Mouse (Mus musculus) stomach, embryonic 15.5 days (tissue): ENCODE results near the gene Gcgr. TPM values are rescaled to one million over a fixed set of nuclear protein-coding genes. Genes with fewer than 3 reads are reported as not detected.

ENCODE experiments used
- ATAC-seq: fragments of 200-750 bp; cut with Nextera tagmentation; 2 replicates; pipeline ENCODE4 v1.8.0; 2017; ENCODE audit warnings: low read depth, moderate number of reproducible peaks, moderate TSS enrichment; ENCODE audit not compliant: insufficient read depth, low FRiP score
- H3K27ac ChIP-seq: fragments of 300-500 bp; sonication (generic); 2 replicates; pipeline ENCODE4 v1.5.1; 2015; ENCODE audit warnings: mild to moderate bottlenecking, inconsistent platforms
- H3K27me3 ChIP-seq: fragments of 300-500 bp; sonication (generic); replicated peaks from 2 replicates; pipeline ENCODE4 v1.6.1; 2015; ENCODE audit warnings: inconsistent platforms
- H3K36me3 ChIP-seq: fragments of 300-500 bp; sonication (generic); 2 replicates; pipeline ENCODE4 v1.6.1; 2015; ENCODE audit warnings: inconsistent platforms
- H3K4me1 ChIP-seq: fragments of 300-500 bp; sonication (generic); 2 replicates; pipeline ENCODE4 v1.6.1; 2015; ENCODE audit warnings: inconsistent platforms
- H3K4me2 ChIP-seq: fragments of 300-500 bp; sonication (generic); 2 replicates; pipeline ENCODE4 v1.6.1; 2015; ENCODE audit warnings: mild to moderate bottlenecking, inconsistent platforms
- H3K4me3 ChIP-seq: fragments of 300-500 bp; sonication (generic); replicated peaks from 2 replicates; pipeline ENCODE4 v1.5.1; 2015; ENCODE audit warnings: inconsistent platforms
- H3K9ac ChIP-seq: fragments of 300-500 bp; sonication (generic); 2 replicates; pipeline ENCODE4 v1.6.1; 2015; ENCODE audit warnings: inconsistent platforms
- H3K9me3 ChIP-seq: fragments of 300-500 bp; sonication (generic); 2 replicates; pipeline ENCODE4 v1.6.1; 2016; ENCODE audit warnings: inconsistent platforms
- WGBS: fragments of 180-500 bp; shearing (Covaris S2); methylation state at CpG from one replicate; pipeline ENCODE4 v1.1.7; 2015; 5-methylcytosine and 5-hydroxymethylcytosine counted together
- polyA plus RNA-seq: library from polyadenylated mRNA; unstranded; fragments of >200 nt; fragmentation: Nextera tagmentation; extraction: Ambion mirVana; gene quantifications from 2 replicates; pipeline ENCODE4 v1.2.1, GENCODE M21; 2015

Gcgr gene
- polyA plus RNA-seq, 1 experiment from 2014 or later: 2.4 TPM

GRCm38 (mm10) chr11:120541907-120542306, 11.4 kb downstream of the Gcgr start:
- Histone ChIP-seq H3K27ac (0 out of 2 replicates have a peak overlapping the region, but pooled peaks have one; percentile 11), H3K4me2 (no peak overlapping the region), H3K9ac (no peak overlapping the region), H3K27me3 (no peaks in the 10 kb centered on the region), H3K9me3 (no peaks in the 10 kb centered on the region), H3K36me3 (peaks cover 30% of the 10 kb centered on the region), H3K4me1 (peaks cover 31% of the 10 kb centered on the region), H3K4me3 (no peak overlapping the region)
- WGBS: 45% methylated on average over 4 of the region's 4 CpGs
- ATAC-seq: no peak

GRCm38 (mm10) chr11:120542376-120542775, 11.9 kb downstream of the Gcgr start:
- Histone ChIP-seq H3K36me3 (peaks cover 30% of the 10 kb centered on the region), H3K4me1 (peaks cover 33% of the 10 kb centered on the region), H3K9me3 (no peaks in the 10 kb centered on the region), H3K27ac (no peak overlapping the region), H3K9ac (no peak overlapping the region), H3K27me3 (no peaks in the 10 kb centered on the region), H3K4me3 (no peak overlapping the region), H3K4me2 (no peak overlapping the region)
- no peak for ATAC-seq
- 87% methylated on average over 6 of the region's 6 CpGs for WGBS

GRCm38 (mm10) chr11:120545964-120546363, 15.5 kb downstream of the Gcgr start:
- no peak for ATAC-seq
- Histone ChIP-seq H3K4me3 (no peak overlapping the region), H3K4me1 (peaks cover 28% of the 10 kb centered on the region), H3K27me3 (no peaks in the 10 kb centered on the region), H3K9ac (no peak overlapping the region), H3K27ac (no peak overlapping the region), H3K36me3 (peaks cover 30% of the 10 kb centered on the region), H3K9me3 (no peaks in the 10 kb centered on the region), H3K4me2 (no peak overlapping the region)
- 88% methylated on average over 3 of the region's 3 CpGs for WGBS

- H3K36me3 ChIP-seq: peaks cover 28% of the 10 kb centered on the region
- 44% methylated on average over 2 of the region's 2 CpGs for WGBS
- H3K4me2 ChIP-seq: peak overlapping the region; percentile 81; the same call in 1 of the 2 replicates
- no peak overlapping the region for H3K4me3 ChIP-seq
- no peaks in the 10 kb centered on the region for H3K9me3 ChIP-seq
- peaks cover 28% of the 10 kb centered on the region for H3K4me1 ChIP-seq
- H3K27me3 ChIP-seq: no peaks in the 10 kb centered on the region
- ATAC-seq: no peak
- no peak overlapping the region for H3K27ac ChIP-seq
- H3K9ac ChIP-seq: no peak overlapping the region
Observed at GRCm38 (mm10) chr11:120547469-120547868, 17.0 kb downstream of the Gcgr start.

- H3K27ac ChIP-seq: peak overlapping the region; percentile 98; the same call in 1 of the 2 replicates
- peaks cover 28% of the 10 kb centered on the region for H3K4me1 ChIP-seq
- H3K36me3 ChIP-seq: peaks cover 21% of the 10 kb centered on the region
- no peaks in the 10 kb centered on the region for H3K27me3 ChIP-seq
- H3K4me2 ChIP-seq: peak overlapping the region; percentile 81
- ATAC-seq: no peak
- WGBS: 73% methylated on average over 3 of the region's 3 CpGs
- peak overlapping the region; percentile 92 for H3K4me3 ChIP-seq
- peak overlapping the region; percentile 95; the same call in 1 of the 2 replicates for H3K9ac ChIP-seq
- no peaks in the 10 kb centered on the region for H3K9me3 ChIP-seq
Observed at GRCm38 (mm10) chr11:120548214-120548613, 17.7 kb downstream of the Gcgr start.

GRCm38 (mm10) chr11:120548786-120549167, 18.3 kb downstream of the Gcgr start:
- peaks cover 17% of the 10 kb centered on the region for H3K36me3 ChIP-seq
- peak overlapping the region; percentile 92 for H3K4me3 ChIP-seq
- peak overlapping the region; percentile 81 for H3K4me2 ChIP-seq
- H3K9ac ChIP-seq: peak overlapping the region; percentile 95
- H3K27me3 ChIP-seq: no peaks in the 10 kb centered on the region
- peaks cover 28% of the 10 kb centered on the region for H3K4me1 ChIP-seq
- H3K9me3 ChIP-seq: no peaks in the 10 kb centered on the region
- WGBS: 14% methylated on average over 7 of the region's 7 CpGs
- no peak for ATAC-seq
- H3K27ac ChIP-seq: peak overlapping the region; percentile 98

GRCm38 (mm10) chr11:120549168-120549945, 18.9 kb downstream of the Gcgr start, which contains the start of gene Mcrip1:
Gene Mcrip1 (minus strand): TSS chr11:120549727.
- peak; percentile 86 for ATAC-seq
- no peaks in the 10 kb centered on the region for H3K27me3 ChIP-seq
- no peaks in the 10 kb centered on the region for H3K9me3 ChIP-seq
- peak within 1 kb of the TSS; percentile 92 for H3K4me3 ChIP-seq
- peaks cover 12% of the 10 kb centered on the region; the same call in 1 of the 2 replicates for H3K36me3 ChIP-seq
- 0% methylated on average over 83 of the region's 87 CpGs for WGBS
- peak within 1 kb of the TSS; percentile 98 for H3K27ac ChIP-seq
- peaks cover 28% of the 10 kb centered on the region for H3K4me1 ChIP-seq
- H3K9ac ChIP-seq: peak within 1 kb of the TSS; percentile 95
- peak within 1 kb of the TSS; percentile 81 for H3K4me2 ChIP-seq

- Histone ChIP-seq H3K9me3 (no peaks in the 10 kb centered on the region), H3K4me1 (peaks cover 28% of the 10 kb centered on the region), H3K4me3 (peak overlapping the region; percentile 92), H3K4me2 (peak overlapping the region; percentile 81), H3K9ac (peak overlapping the region; percentile 64), H3K27ac (peak overlapping the region; percentile 77), H3K27me3 (no peaks in the 10 kb centered on the region), H3K36me3 (peaks cover 5% of the 10 kb centered on the region; the same call in 1 of the 2 replicates)
- WGBS: 60% methylated on average over 11 of the region's 11 CpGs
- ATAC-seq: no peak
Observed at GRCm38 (mm10) chr11:120549986-120550809, 19.7 kb downstream of the Gcgr start.

- H3K4me2 ChIP-seq: peak within 1 kb of the TSS; percentile 81
- no peaks in the 10 kb centered on the region for H3K9me3 ChIP-seq
- peak within 1 kb of the TSS; percentile 64 for H3K9ac ChIP-seq
- no peak for ATAC-seq
- no peaks in the 10 kb centered on the region for H3K27me3 ChIP-seq
- 0 out of 2 replicates have a peak, but pooled peaks cover under 1% of the 10 kb centered on the region for H3K36me3 ChIP-seq
- H3K4me1 ChIP-seq: peaks cover 26% of the 10 kb centered on the region
- H3K4me3 ChIP-seq: peak within 1 kb of the TSS; percentile 92
- 91% methylated on average over 28 of the region's 28 CpGs for WGBS
- peak within 1 kb of the TSS; percentile 77; the same call in 1 of the 2 replicates for H3K27ac ChIP-seq
Observed at GRCm38 (mm10) chr11:120550810-120551440, 20.4 kb downstream of the Gcgr start, which contains the start of gene Ppp1r27. Gene Ppp1r27 (minus strand): TSS chr11:120551132.

- Histone ChIP-seq H3K27ac (no peak overlapping the region), H3K27me3 (no peaks in the 10 kb centered on the region), H3K36me3 (no peaks in the 10 kb centered on the region), H3K4me1 (peaks cover 16% of the 10 kb centered on the region), H3K4me3 (no peak overlapping the region), H3K9ac (no peak overlapping the region), H3K4me2 (no peak overlapping the region), H3K9me3 (no peaks in the 10 kb centered on the region)
- no peak for ATAC-seq
- 77% methylated on average over 5 of the region's 5 CpGs for WGBS
Observed at GRCm38 (mm10) chr11:120552736-120553135, 22.2 kb downstream of the Gcgr start.

GRCm38 (mm10) chr11:120554834-120555233, 24.3 kb downstream of the Gcgr start:
- no peak overlapping the region for H3K27ac ChIP-seq
- ATAC-seq: no peak

More at GRCm38 (mm10) chr11:120554834-120555233, 24.3 kb downstream of the Gcgr start:
- WGBS: 74% methylated on average over 7 of the region's 7 CpGs
- Histone ChIP-seq H3K36me3 (peaks cover 10% of the 10 kb centered on the region), H3K4me3 (no peak overlapping the region), H3K4me1 (peaks cover 4% of the 10 kb centered on the region), H3K9ac (no peak overlapping the region), H3K9me3 (no peaks in the 10 kb centered on the region), H3K27me3 (no peaks in the 10 kb centered on the region), H3K4me2 (no peak overlapping the region)
